Mouse (Mus musculus) urinary bladder, adult 2 months (tissue): Measurements from ENCODE around the gene Sirt2. TPM values are rescaled to one million over a fixed set of nuclear protein-coding genes. Genes with fewer than 3 reads are reported as not detected.

Experiments used
- DNase-seq: peaks from one replicate; pipeline ENCODE4 v3.0.0; 2022; ENCODE audit warnings: low spot score
- polyA plus RNA-seq: library from polyadenylated mRNA; depleted of rRNA; stranded (reverse); fragments of >200 nt; gene quantifications from 2 replicates; pipeline ENCODE4 v1.2.3, GENCODE M21; 2012; rRNA removed

The Sirt2 gene
- 84.7 and 100 TPM in 2 replicates for polyA plus RNA-seq

DNA sequence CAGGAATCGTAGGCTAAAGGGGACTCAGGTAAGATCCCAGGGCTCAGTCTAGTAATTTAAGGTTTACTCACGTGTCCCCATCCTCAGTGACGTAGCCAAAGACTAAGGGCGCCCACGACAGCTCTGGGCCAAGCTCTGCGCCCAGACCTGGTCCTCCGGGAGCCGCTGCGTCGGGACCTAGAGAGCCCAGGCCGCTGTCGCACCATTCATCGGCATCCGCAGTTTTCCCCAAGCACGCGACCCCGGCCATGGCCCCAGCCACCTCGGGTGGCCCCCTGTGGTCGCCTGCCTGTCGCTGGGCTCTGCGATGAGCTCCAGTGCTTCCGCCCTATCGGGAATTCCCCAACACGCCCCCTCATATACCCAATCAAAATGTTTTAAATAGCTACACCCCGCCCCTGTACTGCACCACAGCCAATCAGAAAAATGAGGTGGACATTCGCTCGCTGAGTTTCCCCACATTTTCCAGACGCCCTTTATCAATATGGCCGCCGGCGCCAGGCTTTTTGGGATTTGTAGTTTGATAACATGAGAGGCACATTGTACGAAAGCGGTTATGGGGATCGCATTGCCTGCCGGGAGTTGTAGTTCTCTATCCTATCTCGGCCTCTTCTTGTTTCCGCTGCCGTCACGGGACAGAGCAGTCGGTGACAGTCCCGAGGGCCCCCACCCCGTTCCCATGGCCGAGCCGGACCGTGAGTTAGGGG is at the start of gene Sirt2:
Gene Sirt2 (plus strand): TSS at position 563 of the 707 bp plus-strand sequence.
- peak; percentile 79 for DNase-seq

DNA sequence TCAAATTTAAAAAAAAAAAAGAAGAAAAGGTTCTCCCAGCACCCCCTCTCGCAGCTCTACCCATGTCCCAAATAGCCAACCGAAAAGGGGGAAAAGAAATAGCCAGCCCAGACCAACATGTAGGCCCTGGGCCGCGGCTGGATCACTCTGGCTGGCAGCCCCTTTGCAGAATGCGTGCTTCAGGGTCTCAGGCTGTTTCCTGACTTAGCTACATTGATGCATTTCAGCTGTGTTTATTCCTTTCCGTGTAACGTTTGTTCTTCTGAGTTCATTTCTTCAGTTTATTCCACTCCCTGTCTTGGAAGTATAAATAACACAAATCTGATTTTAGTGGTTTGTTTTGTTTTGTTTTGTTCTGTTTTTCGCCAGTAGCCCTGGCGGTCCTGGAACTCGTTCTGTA is 48.8 kb upstream of the Sirt2 start:
- no peak for DNase-seq

DNA sequence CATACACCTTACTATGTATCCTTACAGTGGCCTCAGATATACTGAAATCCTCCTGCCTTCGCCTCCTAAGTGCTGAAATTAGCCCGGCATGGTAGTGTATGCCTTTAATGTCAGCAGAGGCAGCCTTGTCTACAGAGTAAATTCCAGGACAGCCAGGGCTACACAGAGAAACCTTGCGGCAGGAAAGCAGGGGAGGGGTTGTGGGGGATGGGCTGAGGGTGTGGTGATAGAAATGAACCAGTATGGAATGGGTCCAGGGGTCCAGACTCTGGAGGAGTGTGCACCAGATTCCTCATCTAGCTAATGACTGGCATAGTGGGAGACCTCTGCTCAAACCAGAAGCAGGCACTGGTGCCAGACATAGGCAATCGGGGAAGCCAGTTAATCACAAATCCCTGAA is 47.4 kb upstream of the Sirt2 start:
- no peak for DNase-seq

GRCm38 (mm10) chr7:28719650-28720049 is 46.9 kb upstream of the Sirt2 start:
- no peak for DNase-seq

DNA sequence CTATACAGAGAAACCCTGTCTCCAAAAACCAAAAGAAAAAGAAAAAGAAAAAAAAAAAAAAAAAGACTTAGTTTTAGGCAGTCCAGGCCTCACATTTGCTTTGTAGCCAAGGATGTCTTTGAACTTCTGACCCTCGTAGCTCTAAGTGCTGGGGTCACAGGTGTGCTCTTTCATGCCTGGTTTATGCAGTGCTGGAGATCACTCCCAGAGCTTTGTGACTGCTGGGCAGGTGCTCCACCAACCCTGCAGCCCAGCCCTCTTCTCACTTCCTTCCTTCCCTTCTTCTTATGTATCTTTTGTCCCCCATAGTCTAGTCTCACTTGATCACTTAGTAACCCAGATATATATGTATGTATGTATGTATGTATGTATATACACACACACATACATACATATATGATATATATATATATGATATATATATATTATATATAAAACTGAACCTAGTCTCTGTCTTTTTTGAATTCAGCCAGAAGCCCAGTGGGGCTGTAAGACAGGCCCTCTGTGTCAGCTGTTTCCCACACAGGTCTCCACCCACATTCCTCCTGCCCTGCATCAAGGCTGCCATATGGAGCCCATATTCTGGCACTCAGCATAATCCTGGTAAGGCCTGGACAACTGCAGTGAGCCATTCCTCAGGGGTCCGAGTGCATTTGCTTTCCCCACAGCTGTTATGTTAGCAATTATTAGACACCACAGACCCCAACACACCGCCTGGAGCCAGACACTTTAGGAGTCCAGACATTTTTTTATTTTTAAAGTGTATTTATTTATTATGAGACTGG is 45.6 kb upstream of the Sirt2 start:
- no peak for DNase-seq

DNA sequence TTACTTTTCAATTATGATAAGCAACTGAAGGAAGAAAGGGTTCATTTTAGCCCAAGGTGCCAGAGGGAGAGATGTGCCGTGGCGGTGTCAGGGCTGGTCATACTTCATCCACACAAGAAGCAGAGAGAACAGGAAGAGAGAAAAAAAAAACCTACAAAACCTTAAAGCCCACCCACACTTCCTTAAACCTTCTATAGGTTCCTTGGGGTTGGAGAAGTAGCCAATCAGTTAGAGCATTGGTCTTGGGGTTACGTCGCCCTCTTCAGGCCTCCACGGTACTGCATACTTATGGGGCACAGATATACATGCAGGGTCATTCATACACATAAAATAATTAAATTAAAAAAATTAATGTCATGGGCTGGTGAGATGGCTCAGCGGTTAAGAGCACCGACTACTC is 44.5 kb upstream of the Sirt2 start:
- DNase-seq, result no peak

DNA sequence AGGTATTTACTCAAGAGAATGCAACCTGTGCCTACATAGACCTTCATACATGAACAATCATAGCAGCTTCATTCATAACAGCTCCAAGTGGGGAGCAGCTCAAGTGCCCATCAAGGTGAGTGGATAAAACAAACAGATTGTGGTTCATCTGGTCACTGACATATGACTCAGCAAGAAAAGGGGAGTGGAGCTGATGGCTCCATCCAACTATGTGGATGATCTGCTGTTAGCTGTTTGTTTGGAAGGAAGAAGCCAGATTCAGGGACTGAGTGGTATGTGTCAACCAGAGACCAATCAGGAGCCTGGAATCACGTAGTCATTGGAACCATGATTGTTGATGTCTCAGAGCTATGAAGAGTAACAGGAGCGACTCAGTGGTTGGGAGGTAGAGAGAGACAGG is 41.9 kb upstream of the Sirt2 start:
- DNase-seq, result no peak

DNA sequence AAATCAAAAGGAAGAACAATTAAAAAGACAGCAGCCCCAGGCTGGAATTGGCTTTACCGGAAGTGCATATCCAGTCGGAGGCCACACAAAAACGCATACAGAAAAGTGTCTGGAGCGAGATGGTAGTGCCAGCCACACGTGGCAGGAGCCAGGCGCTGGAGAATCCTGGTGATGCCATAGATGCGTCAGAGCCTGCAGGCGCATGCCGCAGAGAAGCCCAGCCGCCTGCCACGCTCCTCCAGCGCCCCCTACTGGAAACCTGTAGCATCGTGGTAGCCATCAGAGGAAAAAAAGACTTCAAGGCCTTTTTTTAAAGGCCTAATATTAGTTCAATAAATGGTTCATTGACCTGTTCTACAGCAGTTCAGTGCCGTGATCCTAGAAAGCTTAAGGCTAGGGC is 39.9 kb upstream of the Sirt2 start:
- peak; percentile 56 for DNase-seq

DNA sequence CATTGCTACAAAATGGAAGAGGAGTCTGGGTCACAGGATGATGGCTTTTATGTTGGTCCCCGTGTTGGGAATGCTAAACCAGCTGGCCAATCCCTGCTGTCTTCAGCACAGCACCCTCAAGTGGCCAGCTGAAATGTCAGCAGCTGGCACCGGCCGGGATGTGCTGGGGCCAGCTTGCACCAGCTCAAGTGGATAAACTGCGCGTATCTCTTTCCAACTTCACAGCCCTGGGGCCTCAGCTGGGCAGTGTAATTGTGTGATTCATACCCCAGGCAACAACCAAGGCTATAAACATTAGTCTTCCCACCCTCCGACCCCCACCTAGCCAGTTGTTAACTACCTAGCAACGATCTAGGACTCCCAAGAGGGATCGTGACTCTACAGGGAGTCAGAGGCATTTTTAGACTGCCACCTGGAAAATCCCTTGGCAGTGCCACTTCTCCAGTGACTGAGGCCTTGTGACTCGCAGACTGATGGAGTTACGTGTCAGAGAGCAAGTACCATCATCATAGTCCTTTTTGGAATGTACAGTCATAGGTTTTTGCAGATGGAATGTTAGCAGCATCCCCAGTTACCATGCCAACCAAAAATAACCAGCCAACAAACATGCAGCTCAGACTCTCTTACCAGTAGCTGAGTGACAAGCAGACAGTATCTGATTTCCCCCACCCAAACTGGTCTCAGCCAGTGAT is 38.7 kb upstream of the Sirt2 start:
- no peak for DNase-seq

- DNase-seq, result peak; percentile 41
Observed at GRCm38 (mm10) chr7:28732341-28733142, 34.0 kb upstream of the Sirt2 start.

- no peak for DNase-seq
Observed at GRCm38 (mm10) chr7:28733211-28733610, 33.3 kb upstream of the Sirt2 start.

DNA sequence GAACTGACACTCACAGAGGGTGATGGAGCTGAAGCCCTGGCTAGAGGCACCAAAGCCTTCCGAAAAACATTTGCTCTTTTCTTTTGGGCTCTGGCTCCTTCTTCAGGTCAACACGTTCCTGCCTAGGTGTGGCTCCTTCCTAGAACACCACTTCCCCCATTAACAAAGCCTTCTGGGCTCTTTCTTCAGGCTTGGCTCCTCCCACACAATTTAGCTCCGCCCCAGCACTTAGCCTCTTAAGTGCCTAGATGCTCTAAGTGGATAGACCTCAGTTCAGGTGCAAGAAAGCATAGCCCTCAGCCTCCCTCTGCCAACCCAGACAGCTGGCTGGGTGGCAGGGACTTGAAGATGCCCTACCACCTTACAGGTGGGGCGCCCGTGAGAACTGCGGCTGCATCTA is 30.8 kb upstream of the Sirt2 start:
- DNase-seq, result no peak

DNA sequence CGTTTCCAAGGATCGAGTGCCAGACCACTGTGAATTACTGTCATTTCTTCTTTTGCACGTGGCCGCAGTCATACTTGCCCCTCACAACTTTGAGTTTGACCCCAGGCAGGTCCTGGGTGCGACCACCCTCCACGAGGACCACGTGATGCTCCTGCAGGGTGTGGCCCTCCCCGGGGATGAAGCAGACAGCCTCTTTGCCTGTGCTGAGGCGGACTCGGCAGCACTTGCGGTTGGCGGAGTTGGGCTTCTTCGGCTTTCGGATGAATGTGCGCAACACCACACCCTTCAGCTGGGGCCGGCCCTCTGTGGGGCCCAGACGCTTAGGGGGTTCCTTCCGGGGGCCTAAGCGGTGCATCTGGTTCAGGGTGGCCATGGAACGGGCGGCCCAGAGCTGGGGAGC is 26.7 kb upstream of the Sirt2 start:
- DNase-seq, result no peak

GRCm38 (mm10) chr7:28740949-28741348 is 25.6 kb upstream of the Sirt2 start:
- DNase-seq, result no peak

DNA sequence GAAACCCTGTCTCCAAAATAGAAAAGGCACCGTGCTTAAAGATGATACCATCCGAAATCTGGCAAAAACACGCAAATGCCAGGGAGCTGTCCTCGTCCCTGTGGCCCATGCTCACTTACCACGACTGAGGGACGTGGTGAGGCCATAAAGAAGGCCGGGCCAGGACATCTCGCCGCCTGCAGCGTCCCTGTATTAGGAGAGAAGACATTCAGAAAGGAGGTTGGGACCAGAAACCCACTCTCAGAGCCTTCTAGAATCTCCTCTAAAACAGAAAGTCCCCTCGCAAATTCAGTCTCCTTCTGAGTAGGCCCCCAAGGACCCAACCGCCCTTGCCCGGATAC is 25.2 kb upstream of the Sirt2 start:
- no peak for DNase-seq

DNA sequence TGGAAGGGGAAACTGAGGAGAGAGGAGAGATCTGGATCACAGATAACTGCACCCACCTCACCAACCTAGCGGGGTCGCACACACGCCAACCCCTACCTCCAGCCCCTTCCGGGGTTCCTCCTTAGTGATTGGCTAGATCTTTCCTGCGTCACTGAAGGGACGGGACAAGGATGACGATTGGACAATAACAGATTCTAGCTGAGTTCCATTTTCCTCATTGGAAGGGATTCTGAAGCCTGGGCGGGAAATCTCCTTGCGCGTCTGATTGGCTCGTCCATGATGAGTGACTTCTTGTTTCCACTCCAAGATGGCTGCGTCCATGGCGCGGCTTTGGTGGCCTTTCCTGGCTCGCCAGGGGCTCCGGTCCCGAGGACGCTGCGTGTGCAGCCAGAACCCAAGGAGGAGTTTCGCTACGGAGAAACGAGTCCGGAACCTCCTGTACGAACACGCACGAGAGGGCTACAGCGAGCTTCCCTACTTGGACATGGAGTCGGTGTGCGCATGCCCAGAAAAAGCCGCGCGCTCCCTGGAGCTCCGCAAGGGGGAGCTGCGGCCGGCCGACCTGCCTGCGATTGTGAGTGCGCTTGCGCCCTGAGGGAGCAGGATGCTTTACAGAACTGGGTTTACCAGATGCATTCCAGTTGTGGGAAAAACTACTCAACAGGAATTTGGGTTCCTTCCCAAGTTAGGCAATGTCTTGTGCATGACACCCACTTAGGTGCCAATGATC is 24.7 kb upstream of the Sirt2 start, which contains the start of the genes Mrps12 and Sars2:
Gene Mrps12 (minus strand): TSS at position 112 of the 730 bp plus-strand sequence.
Gene Sars2 (plus strand): TSS at position 284 of the 730 bp plus-strand sequence.
- peak; percentile 97 for DNase-seq

DNA sequence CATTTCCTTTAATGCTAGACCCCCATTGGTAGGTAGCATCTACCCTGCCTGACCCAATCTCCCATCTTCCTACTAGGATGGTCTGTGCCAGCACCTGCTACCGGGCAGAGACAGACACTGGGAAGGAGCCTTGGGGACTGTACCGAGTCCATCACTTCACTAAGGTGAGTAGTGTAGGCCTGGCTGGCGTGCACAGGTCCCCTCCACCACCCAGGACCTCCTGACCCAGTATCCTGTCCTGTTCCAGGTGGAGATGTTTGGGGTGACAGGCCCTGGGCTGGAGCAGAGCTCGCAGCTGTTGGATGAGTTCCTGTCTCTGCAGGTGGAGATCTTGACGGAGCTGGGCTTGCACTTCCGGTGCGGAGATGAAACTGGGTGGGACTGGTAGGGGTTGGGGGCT is 16.6 kb upstream of the Sirt2 start:
- no peak for DNase-seq

DNA sequence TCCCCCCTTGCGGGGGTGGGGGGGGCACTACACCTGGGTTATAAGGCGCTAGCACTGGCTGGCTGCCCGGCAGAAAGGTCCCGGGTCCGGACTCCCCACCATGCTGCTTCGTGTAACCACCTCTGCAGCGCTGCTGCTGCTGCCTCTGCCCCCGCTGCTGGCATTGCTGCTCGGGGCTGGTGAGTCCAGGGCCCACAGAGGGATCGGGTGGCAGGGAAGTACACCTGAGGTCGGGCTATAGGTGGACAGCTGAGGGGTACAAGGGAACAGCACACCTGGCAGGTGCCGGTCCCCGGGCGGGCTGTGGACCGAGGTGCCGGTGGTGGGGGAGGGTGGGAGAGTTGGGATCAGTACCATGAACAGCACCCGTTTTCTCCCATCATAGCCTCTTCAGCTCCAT is 10.5 kb upstream of the Sirt2 start, which contains the start of gene Ccer2:
Gene Ccer2 (plus strand): TSS at position 96 of the 400 bp plus-strand sequence.
- DNase-seq, result no peak

DNA sequence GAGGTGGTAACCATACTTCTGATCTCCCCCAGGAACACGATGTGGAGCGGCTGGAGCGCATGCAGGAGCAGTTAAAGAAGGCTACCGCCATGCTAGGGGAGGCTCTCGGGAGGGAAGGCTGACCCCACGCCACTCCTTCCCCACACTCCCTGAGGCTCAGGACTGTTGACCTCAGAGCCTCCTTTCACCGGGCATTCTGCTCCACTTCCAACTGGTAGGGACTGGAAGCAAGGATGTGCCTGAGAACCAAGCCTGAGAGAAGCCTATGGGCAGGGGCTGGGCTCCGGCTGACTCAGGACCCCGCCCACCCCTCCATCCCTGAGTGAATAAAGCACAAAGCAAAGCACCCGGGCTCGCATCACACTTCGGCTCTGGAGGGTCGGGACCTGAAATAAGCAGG is 7.9 kb upstream of the Sirt2 start:
- no peak for DNase-seq

- no peak for DNase-seq
Observed at GRCm38 (mm10) chr7:28761907-28762306, 4.6 kb upstream of the Sirt2 start.

GRCm38 (mm10) chr7:28765211-28765610 is 1.3 kb upstream of the Sirt2 start:
- DNase-seq, result no peak
